Mouse (Mus musculus) gastrocnemius, adult 8-10 months (tissue): ENCODE results near the gene Gm884. TPM values are rescaled to one million over a fixed set of nuclear protein-coding genes. Genes with fewer than 3 reads are reported as not detected.

Experiments used
- DNase-seq, 2 experiments: peaks; one replicate each; pipeline ENCODE4 v3.0.0; 2022; ENCODE audit warnings: low spot score in 2 of 2
- total RNA-seq, 4 experiments: library from RNA; stranded (reverse); gene quantifications; 2 replicates each; pipeline ENCODE4 v1.2.4; 2022

The Gm884 gene
- total RNA-seq: not detected

DNA sequence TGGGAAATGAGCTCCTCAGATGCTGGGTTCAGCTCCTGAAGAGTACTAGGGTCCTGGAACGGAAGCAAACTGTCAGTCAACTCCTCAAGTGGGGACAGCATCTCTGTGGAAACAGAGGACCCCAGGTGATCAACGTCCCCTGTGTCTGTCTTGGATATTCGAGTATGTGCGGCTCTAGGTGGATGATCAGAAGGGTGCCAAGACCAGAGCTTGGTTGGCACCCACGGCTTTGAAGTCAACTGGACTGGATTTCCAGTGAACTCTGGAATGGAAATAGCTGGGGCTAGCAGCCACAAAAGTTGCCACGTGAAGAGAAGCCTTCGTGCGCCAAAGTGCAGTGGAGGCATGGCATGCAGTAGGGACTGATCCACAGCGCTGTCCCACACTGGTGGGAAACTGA lies at the start of gene Gm884:
Gene Gm884, minus strand, starts transcription at position 101 of the 400 bp plus-strand sequence.
- no peak for DNase-seq

DNA sequence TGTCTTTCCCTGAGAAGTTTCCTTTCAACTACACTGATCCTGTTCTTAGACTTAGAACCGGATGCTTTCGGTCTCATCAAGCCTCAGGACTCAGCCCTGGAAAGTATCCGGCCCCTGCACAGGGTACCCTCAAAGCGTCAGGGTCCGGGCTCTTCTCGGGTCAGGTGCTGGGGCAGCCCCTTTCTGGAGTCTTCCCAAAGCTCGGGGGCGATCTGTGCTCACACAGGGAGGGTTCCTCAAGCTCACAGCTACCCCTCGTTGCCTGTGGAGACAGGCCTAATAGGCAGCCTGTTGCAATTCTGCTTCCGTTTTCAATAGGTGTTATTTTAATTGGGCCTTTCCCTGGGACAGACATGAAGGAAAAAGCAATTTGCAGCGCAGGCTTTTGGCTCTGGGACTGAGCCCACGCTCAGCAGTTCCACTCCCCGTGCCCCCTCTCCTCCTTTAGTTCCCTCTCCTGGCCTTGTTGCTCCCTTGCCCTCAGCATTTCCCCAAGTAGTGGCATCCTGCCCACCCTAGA lies 46.0 kb upstream of the Gm884 start:
- DNase-seq: no peak

DNA sequence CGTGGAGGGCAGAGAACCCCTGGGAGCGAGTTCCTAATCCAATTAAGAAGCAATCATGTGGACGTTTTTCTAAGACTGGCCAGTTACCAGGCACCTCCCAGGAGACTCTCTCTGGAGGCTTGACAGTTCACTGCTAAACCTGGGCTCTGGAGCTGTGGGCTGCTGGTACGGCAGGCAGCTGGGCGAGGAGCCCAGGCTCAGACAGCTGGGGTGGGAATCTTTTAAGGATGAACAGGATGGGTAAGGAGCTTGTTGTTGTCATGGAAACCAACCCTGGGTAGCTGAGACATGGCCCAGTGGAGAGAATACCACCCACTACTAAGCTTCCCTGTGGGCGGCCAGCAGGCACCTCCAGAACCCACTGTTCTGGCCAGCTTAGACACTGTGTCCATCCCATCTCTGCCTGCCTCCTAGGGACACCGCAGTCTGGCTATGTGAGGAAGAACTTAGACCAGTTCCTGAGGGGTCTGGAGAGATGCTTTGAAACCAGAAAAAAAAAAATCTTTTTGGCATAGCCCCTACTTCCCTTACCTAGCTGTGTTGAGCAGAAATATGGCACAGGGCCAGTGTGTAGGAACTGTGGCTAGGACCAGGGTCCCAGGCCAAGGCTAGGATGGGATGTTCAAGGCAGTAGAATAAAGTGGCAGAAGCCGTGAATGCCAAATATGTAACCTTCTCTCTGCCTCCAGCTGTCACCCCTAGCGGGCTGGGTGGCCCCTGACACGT lies 45.4 kb upstream of the Gm884 start:
- no peak for DNase-seq

DNA sequence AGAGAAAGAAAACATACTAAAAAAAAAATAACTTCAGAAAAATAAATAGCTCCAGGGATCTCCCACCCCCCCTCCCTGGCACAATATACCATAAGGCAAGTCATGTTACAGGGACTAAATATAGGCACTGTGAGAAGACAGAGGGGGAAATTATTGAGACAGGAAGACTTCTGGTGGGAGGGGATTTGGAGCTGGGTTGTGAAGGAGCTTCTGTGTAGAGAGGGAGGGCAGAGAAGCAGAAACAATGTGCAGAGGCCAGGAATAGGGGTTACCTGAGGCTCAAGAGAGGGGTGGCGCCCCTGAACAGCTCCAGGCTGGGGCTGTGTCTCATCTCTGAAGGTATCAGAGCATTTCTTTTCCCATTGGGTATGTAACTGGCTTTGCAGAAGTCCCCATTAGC lies 44.8 kb upstream of the Gm884 start:
- DNase-seq: no peak

DNA sequence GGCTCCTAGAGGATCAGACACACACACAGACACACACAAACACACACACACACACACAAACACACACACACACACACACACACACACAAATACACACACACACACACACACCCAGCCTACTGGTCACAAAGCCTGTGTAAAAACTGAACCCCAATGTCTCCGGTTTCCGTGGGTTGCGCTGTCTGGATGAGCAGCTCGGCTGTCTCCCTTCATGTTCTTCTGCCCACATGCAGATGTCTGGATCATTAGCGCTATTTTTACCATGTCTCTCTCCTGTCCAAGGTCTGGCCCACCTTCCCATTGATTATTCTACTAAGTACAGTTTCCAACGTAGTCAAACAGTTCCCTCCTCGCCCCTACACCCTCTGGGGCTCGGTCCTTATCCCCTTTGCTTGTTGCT lies 42.2 kb upstream of the Gm884 start:
- DNase-seq: no peak

DNA sequence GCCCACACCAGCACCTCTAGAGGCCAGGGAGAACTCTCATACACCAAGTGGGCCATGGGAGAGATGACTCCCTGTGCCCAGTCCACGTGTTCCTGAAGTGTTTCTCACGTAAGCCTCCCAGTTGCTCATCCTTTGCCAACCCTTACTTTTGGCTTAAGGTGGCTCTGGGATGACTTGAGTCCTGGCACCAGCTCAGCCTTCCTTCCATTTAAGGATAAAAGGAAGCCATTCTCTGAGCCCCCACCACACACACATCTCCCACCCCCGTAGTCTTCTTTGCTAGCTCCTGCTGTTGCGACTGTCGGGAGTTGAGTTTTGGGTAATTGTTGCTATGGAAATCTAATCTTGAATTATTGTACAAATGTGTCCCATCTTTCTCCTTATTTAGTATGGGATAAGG lies 41.6 kb upstream of the Gm884 start:
- DNase-seq: no peak

DNA sequence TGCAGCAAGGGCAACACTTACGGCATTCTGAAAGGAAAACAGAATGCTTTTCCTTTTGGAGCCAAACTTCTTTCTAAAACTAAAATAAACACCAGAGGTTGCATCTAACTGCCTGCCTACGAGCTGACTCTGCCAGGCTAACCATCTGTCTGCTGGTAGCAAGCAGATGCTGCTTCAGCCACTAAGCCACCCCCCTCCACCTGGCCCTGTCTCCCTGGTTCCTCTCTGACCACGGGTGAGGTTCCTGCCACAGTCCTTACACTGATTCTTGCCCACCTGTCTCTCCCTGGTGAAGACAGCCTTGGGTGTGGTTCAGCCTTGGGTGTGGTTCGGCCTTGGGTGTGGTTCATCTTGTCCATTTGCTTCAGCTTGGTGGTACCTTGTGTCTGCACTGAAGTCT lies 40.9 kb upstream of the Gm884 start:
- no peak for DNase-seq

DNA sequence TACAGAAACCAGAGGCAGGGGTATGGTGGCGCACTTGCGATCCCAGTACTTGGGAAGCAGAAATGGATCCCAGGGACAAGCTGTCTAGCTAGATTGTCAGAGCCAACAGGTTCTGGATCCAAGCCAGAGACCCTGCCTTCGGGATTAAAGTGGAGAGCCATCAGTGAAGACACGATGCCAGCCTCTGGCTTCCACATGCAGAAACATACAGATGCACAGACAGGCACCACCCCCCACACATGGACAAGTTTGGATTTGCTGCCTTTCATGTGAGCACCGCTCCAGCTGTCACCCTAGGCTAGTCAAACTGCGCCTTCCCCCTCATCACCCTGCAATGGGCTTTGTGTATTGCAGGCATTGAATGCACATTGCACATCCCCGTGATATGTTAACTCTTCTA lies 37.2 kb upstream of the Gm884 start:
- no peak for DNase-seq

DNA sequence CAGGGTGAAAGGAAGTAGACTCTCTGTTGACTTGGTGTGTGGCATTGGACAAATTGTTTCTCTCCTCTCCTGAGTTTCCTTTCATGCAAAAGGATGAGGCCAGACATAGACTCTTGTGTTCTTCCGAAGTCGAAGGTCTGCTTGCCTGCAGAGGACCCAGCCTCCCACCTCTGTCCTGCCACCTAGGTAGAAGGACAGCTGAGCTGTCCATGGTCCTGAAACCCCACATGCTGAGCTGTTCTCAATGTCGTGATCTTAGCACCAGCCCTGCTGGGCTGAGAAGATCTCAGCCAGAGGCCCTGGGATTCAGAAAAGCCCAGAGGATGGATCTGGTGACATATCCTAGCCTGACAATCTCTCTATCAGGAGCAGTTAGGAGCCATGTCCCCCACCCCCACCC lies 35.6 kb upstream of the Gm884 start:
- no peak for DNase-seq

DNA sequence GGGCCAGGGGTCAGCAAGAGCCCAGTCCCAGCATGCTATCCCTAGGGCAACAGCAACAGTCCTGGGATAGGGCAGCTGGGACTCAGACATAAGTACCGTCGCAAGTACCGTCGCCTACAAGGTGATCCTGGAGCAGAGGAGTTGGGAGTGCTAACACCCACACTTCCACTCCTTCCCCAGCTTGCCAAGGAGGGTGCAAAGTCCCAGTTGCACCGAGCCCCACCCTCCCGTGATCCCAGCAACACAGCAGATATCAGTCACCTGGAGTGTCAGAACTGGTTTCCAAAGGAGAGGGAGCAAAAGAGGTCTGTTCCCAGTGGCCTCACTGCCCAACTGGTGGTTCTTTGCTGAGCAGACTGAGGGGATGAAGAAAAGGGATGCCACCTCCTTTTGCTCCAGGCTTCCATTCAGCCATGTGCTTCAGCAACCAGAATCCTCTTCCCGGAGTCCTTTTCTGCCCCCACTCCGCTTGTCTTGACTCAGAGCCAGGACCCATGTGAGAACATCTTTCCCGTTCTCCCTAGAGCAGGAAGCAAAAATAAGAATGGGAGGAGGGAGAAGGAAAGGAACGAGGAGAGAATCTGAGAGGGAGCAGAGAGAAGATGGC lies 32.5 kb upstream of the Gm884 start:
- no peak for DNase-seq

DNA sequence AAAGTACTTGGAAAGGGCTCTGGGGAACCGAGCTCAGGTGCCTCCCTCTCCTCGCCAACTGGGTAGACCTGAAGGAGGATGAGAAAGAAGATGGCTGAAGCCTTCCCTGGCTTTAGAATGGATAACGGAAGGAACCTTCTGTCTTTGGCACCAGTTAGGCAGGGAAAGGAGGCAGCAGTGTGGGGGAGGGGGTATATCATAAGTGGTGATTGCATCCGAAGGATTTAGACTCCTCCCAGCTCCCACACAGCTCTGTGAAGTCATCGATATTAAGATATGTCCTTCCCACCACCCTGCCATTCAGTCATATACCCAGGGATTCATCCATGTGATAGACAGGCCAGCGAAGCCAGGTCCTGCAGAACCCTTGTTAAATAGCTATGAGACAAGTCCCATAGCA lies 30.5 kb upstream of the Gm884 start:
- no peak for DNase-seq

DNA sequence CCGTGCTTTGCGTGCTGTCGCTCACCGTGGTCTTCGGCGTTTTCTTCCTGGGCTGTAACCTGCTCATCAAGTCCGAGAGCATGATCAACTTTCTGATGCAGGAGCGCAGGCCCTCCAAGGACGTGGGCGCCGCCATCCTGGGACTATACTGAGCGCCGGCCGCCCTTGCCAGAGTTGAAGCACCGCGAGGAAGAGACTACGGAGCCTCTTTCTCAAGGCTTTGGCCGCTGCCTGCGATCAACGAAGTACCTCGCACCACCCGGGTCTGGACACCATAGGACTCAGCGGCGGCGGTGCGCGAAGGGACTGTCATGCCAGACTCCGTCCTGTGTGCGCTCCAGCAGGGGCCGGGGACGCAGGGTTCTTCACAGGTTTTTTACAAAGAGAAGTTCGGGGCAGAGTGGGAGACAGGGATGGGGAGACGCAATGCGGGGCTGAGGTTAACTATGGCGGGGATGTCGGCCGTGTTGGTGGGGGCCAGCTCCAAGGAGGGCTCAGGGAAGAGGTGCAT lies 29.1 kb upstream of the Gm884 start:
- no peak for DNase-seq

DNA sequence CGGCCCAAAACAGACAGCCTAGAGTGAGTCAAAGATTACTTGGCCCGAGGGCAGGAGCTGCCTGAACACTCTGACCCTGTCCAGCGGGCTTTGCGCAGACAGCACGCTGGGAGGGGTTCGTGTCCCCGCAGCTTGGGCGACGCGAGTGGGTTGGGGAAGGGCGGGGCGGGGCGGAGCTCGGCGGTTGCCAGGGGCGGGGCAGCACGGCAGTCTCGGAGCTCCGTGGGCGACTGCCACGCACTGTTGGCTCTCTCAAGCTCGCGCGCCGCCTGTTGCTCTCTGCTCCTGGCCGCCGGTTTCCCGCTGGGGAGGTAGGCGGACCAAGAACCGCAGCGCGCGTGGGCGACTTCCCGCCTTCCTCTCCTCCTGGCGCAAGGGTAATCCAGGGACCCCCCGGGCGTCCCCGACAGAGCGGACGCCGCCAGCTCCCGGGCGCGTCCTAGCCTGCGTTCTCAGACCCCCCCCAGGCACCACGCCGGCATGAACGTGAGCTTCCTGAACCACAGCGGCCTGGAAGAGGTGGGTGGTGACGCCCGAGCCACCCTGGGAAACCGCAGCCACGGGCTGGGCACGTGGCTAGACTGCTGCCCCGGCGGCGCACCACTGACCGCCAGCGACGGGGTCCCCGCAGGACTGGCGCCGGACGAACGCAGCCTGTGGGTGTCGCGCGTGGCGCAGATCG lies 28.5 kb upstream of the Gm884 start, which contains the start of gene Rprml:
Gene Rprml, plus strand, starts transcription at position 270 of the 682 bp plus-strand sequence.
- DNase-seq: no peak

DNA sequence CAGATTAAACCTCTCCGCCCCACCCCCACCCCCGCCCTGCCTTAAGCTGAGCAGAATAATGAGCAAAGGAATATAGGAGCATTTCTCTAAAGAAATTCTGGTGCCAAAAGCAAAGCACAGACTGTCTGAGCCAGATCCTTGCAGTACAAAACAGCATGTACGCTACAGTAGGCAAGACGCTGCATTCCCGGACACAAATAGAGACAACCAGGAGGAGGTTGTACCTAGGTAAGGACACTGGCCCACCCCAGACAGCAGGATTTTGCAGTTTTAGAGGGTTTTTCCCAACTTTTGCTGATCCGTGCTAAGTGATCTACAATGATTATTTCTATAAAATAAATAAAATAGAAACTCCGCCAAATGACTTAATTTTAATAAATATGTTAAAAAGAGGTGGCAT lies 27.7 kb upstream of the Gm884 start:
- DNase-seq: no peak

DNA sequence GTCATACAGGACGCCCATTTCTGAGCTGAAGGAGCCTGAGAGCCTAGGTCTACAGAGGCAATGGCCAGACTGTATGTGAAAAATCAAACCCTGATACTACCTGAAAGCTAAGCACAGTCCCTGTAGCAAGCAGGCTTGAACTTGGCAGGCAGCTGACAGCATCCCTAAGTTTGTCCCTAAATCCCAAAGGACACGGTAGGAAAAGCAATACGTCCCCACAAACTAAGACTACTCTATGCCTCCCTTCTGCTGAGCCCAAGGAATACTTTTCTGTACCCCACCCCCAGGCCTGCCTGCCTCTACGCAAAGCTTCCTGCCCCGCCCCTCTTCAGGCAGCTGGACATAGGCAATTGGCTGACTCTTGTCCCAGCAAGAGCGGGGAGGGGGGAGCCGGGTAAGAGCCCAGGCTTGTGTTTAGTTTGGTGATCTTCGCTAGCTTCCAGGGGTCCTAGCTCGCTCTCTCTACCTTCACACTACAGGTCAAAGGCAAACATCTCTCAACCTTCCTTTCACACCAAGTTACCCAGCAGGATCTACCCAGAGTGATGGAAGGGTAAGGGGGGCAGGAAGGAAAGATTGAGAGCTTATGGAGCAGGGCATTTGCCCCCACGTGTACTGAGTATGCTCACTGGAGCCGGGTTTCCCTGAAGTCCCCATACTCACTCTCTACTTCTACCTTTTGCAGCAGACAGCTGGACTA lies 27.1 kb upstream of the Gm884 start:
- no peak for DNase-seq

DNA sequence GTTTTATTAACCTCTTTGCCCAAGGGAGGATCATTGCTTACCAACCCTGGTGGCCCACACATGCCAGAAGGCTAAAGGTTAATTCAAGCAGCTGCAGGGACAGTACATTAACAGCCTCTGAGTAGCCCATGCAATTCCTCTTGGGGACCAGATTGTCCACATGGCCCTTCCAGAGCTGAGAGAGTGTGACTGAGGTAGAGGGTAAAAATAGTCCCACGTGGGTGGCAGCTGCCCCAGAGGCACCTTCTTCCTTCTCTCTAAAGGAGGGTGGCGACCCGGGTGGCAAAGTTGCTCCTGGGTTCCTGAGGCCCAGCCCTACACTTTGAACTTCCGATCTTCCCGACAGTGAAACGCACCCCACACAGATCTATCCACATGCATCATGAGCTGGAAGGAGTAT lies 25.4 kb upstream of the Gm884 start:
- DNase-seq: no peak

DNA sequence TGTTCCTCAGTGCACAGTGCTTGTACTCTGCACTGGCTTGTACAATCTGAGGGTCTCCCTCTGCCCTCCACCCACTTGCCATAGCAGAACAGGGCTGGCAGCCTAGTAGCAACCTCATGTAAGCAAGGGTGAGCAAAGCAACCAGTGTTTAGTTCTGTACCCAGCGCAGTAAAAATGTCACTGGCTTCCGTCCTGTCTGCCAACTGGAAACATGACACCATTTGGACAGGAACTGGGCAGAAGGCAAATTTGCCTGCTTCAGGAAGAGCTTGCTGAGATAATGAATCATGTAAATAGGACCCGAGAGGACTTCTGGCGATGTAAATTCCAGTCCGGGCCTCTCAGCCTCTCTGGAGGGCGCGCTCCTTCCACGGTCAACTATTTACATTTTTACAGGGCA lies 24.8 kb upstream of the Gm884 start:
- peak in 1 of 2 experiments; percentile 12 for DNase-seq

DNA sequence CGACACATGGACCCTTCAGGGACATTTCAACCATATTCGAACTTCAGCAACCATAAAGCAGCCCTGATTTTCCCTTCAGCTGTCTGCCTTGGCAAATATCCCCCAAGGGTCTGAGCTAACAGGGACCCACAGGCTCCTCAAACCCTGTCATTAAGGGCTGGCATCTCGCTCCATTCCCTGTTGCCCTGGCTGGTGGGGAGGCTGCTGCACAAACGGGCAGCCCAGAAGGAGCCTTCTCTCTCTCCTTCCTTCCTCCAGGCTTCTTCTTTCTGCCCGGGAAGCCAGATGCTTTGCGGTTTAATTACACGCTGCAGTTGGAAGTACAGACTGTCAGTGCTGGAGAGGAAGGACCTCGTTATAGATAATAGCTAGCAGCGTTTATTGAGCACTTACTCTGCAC lies 22.3 kb upstream of the Gm884 start:
- DNase-seq: no peak

DNA sequence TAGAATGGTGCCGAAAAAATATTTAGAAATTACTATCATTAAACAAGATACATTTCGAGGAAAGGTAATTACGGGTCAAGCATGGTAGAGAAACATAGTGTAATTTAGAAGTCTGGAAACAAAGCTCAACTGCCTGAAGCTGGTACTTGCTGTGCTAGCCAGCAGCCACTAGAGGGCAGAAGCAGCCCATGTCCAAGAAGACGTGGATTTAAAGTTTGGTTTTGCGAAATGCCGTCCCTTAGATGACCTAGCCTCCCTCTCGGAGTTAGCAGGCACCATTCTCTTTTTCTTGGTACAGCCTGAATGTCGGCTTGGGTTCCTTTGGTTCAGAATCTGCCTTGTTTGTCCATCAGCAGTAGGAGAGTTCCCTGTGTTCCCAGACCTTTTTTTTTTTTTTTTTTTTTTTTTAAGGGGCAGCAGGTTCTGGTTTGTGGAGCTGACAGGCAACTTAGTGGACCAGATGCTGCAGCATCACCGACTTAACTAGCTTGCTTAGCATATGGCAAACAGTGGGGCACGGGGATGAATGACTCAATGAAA lies 18.5 kb upstream of the Gm884 start:
- DNase-seq: no peak

DNA sequence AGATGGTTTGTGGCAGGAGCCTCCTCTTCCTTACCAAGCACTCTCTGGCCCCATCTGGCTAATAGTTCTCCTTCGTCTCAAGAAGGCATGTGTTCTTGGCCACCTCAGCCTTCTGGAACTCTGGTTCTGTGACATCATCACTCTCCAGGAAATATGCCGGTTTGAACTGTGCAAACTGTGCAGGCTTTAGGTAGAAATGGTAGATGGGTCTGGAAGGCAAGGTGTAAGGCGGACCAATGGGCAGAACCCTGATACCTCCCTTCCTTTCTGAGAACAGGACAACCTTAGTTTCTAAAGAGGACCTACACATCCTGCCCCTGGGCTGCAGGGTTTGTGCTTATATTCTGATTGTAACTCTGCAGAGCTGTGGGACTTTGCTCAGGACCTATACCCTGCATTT lies 17.9 kb upstream of the Gm884 start, which contains the start of gene Lyzl6:
Gene Lyzl6, minus strand, starts transcription at position 101 of the 400 bp plus-strand sequence.
- no peak for DNase-seq

DNA sequence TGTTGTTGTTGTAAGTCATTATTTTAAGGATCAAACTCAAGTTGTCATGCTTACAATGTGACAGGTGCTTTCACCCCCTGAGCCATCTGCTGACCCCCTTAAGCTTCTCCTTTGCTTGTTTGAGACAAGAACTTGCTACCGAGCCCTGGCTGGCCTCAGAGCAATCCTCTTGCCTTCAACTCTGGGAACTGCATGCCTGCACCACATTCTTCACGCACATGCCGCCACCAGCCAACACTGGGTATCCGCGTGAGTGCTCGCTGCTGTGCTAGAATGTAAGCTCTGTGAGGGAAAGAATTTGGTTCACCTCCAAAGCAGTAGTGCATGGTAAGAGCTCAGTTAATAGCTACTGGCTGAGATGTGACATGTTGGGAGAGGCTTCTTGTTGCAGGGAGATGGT lies 15.3 kb upstream of the Gm884 start:
- DNase-seq: no peak
